Mouse (Mus musculus) kidney, postnatal 10 days (tissue): Measurements from ENCODE around the gene Hnrnpa1.
A peak's percentile ranks its signal among the peaks of the same experiment; 100 is the strongest.

Experiments used
- DNase-seq: peaks from one replicate; pipeline ENCODE4 v3.0.0; 2021; ENCODE audit warnings: mixed read lengths

The Hnrnpa1 gene

GRCm38 (mm10) chr15:103240160-103241028, at the start of gene Hnrnpa1:
Gene Hnrnpa1, plus strand, starts transcription at chr15:103240432.
- peak; percentile 95 for DNase-seq

GRCm38 (mm10) chr15:103190531-103191462, 49.4 kb upstream of the Hnrnpa1 start:
- DNase-seq = peak; percentile 80

GRCm38 (mm10) chr15:103193606-103194005, 46.6 kb upstream of the Hnrnpa1 start:
- peak; percentile 81 for DNase-seq

GRCm38 (mm10) chr15:103196835-103197234, 43.4 kb upstream of the Hnrnpa1 start:
- DNase-seq = no peak

- no peak for DNase-seq
Measured at GRCm38 (mm10) chr15:103197785-103198184, 42.4 kb upstream of the Hnrnpa1 start.

GRCm38 (mm10) chr15:103202088-103202793, 38.0 kb upstream of the Hnrnpa1 start:
- peak; percentile 91 for DNase-seq

- DNase-seq = peak; percentile 30
Measured at GRCm38 (mm10) chr15:103205156-103205555, 35.1 kb upstream of the Hnrnpa1 start.

GRCm38 (mm10) chr15:103214149-103214548, 26.1 kb upstream of the Hnrnpa1 start:
- no peak for DNase-seq

GRCm38 (mm10) chr15:103214971-103215907, 25.0 kb upstream of the Hnrnpa1 start:
- DNase-seq = peak; percentile 95

GRCm38 (mm10) chr15:103216052-103216451, 24.2 kb upstream of the Hnrnpa1 start:
- DNase-seq = no peak

- peak; percentile 47 for DNase-seq
Measured at GRCm38 (mm10) chr15:103220785-103221184, 19.4 kb upstream of the Hnrnpa1 start.

GRCm38 (mm10) chr15:103221386-103221785, 18.8 kb upstream of the Hnrnpa1 start:
- no peak for DNase-seq

- no peak for DNase-seq
Measured at GRCm38 (mm10) chr15:103224161-103224560, 16.1 kb upstream of the Hnrnpa1 start.

- no peak for DNase-seq
Measured at GRCm38 (mm10) chr15:103227022-103227421, 13.2 kb upstream of the Hnrnpa1 start.

GRCm38 (mm10) chr15:103227572-103227971, 12.7 kb upstream of the Hnrnpa1 start:
- DNase-seq = no peak

- DNase-seq = no peak
Measured at GRCm38 (mm10) chr15:103228904-103229303, 11.3 kb upstream of the Hnrnpa1 start.

- no peak for DNase-seq
Measured at GRCm38 (mm10) chr15:103233119-103233518, 7.1 kb upstream of the Hnrnpa1 start.

GRCm38 (mm10) chr15:103237295-103237694, 2.9 kb upstream of the Hnrnpa1 start:
- no peak for DNase-seq

GRCm38 (mm10) chr15:103239130-103239684, 1.0 kb upstream of the Hnrnpa1 start:
- peak; percentile 97 for DNase-seq

- DNase-seq = peak; percentile 99
Measured at GRCm38 (mm10) chr15:103239685-103240159, 510 bp upstream of the Hnrnpa1 start, which contains the start of gene Cbx5. Gene Cbx5, minus strand, starts transcription at chr15:103239816.
